Mouse (Mus musculus): ENCODE measurements around the gene Stard13.

Stard13 gene

GRCm38 (mm10) chr5:151142241-151142640 is 91.4 kb downstream of the Stard13 start:
- no peak for DNase-seq (ENCODE audit: low spot score in 2 of 2)

DNA sequence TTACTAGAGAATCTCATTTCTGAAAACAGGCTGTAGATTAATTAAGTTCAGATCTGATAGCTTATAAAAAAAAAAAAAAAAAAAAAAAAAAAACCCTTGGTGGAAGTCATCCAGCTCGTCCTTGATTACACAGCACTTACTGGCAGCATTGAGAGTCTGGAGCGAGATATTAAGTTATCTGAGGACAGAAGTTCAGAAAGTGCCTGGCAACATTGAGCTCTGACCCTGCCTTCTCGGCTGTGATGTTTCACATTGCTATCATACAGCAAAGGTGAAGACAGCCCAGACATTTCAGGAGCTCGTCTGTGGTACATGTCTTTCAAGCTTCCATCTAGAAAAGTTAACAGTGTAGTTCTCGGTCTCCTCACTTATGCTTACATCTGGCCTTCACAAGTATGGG is 95.7 kb downstream of the Stard13 start:
- no peak for DNase-seq (ENCODE audit: low spot score in 2 of 2)

- no peak for DNase-seq (ENCODE audit: low spot score in 2 of 2)
Observed at GRCm38 (mm10) chr5:151137311-151137710, 96.3 kb downstream of the Stard13 start.

GRCm38 (mm10) chr5:151135965-151136364 is 97.7 kb downstream of the Stard13 start:
- no peak for DNase-seq (ENCODE audit: low spot score in 2 of 2)

DNA sequence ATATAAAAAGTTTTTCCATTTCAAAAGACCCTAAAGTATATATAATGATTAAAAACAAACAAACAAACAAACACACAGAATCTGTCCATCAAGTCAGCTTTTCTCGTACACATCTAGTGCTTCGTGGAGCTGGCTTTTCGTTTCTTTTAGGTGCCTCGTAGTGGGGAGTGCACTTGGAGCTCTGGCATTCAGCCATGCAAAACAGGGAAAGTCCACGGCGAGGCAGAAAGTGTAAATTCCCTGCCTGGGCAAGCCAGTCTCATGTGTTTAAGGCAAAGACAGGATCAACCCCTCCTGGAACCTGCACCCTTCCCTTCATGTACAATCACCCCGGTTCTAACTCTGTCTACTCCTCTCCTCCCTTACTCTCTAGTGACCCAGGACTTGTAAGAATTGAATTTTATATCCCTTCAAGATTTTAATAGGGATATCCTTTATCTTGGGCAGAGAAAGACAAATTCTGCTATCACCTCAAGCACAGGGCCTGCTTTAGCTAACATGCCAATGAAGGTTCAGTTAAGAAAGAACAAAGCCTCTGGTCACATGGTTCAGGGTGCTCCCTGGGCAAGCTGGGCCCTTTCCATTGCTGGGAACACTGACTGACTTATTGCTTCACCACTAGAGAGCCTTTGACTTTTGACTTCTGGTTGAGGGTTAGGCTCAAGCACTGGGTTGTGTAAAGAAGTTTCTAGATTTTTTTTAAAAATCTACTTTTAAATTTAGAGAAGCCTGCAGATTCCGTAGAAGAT is 98.4 kb downstream of the Stard13 start:
- no peak for DNase-seq (ENCODE audit: low spot score in 2 of 2)

DNA sequence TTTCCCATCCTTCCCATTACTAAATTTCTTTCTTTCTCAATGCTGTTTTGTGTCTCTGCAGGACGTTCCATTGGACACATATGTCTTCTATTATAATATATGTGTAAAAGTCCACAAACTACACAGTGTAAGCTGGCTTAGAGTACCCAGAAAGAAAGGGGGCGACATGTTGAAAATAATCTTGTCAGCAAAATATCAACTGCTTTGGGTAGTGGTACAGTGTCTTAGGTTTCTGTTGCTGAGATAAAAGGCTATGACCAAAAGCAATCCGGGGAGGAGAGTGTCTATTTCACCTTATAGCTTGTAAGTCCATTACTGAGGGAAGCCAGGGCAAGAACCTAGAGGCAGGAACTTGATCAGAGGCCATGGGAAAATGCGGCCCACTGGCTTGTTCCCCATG is 99.4 kb downstream of the Stard13 start:
- DNase-seq (ENCODE audit: low spot score in 2 of 2) = no peak

GRCm38 (mm10) chr5:151133744-151134143 is 99.9 kb downstream of the Stard13 start:
- DNase-seq (ENCODE audit: low spot score in 2 of 2) = no peak

GRCm38 (mm10) chr5:151129762-151130161 is 103.9 kb downstream of the Stard13 start:
- DNase-seq (ENCODE audit: low spot score in 2 of 2) = no peak

DNA sequence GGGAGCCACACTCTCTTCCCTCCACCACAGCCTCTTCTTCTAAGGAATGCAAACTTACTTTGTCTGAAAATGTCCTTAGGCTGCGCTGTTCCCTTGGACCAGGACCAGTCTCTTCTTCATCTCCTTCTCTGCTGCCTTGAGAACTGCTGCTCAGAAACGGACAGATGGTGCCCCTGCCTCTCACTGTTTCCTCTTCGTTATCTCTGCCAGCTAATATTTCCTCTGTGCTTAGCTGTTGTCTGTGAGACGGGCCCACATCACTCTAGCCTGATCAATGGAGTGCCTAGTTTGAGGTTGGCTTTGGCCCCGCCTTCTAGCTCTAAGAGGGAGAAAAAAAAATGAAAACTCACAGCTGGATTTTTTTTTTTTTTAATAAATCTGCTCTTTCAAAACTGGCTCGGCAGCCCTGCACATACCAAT is 106.3 kb downstream of the Stard13 start:
- DNase-seq (ENCODE audit: low spot score in 2 of 2) = no peak

DNA sequence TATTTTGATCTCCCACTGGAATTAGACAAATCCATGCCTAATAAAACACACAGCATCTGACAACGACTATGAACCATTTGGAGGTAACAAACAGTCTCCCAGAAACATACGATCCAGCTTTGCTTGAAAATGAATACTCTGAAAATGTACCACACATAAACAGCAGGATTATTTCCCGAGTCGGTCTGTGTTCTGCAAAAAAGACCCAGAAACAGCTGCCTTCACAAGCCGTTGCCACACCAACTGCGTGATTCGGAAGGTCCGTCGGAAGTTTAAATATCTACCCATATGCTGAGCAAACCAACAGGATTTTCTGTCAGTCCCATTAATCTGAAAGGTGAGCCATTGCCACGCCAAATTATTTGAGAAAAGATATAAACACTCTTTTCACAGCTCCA is 107.0 kb downstream of the Stard13 start:
- DNase-seq (ENCODE audit: low spot score in 2 of 2) = no peak

- no peak for DNase-seq (ENCODE audit: low spot score in 2 of 2)
Observed at GRCm38 (mm10) chr5:151125985-151126607, 107.5 kb downstream of the Stard13 start.

DNA sequence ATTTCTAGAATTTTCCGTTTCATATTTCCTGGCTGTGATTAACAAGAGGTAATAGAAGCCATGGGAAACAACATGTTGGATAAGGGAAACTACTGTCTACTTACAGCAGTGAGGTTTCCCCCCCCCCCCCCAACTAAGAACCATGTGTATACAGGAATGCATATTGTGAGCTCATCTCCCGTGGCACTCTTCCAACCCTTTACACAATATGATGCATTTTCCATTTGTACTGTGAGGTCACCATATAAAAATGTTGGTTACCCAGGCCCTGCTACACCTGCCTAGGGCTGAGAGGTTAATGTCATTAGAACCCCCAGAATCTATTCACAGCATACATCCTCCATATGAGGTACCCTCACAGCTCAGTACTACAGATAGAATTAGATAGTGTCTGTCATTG is 115.8 kb downstream of the Stard13 start:
- no peak for DNase-seq (ENCODE audit: low spot score in 2 of 2)

- no peak for DNase-seq (ENCODE audit: low spot score in 2 of 2)
Observed at GRCm38 (mm10) chr5:151116192-151116887, 117.3 kb downstream of the Stard13 start.

- DNase-seq (ENCODE audit: low spot score in 2 of 2) = no peak
Observed at GRCm38 (mm10) chr5:151112743-151113142, 120.9 kb downstream of the Stard13 start.

GRCm38 (mm10) chr5:151111080-151111871 is 122.4 kb downstream of the Stard13 start:
- DNase-seq (ENCODE audit: low spot score in 2 of 2) = no peak

DNA sequence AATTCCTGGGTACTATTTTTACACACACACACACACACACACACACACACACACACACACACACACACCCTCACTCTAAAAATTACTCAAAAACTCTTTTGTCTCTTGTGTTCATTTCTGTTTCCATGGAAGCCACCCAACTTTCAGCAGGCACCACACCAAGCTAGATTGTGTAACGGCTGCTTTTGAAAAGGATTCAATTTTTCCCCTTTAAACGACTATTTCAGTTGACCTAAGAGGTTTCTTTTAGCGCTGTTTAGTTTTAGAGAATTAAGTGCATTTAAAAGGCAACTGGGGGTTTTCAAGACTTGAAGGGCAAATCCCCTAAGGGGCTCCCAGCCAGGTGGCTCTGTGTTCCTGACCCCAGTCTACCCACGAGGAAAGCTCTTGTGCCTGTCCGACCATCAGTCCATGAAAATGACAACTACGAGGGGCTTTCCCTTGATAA is 123.2 kb downstream of the Stard13 start:
- peak in 1 of 2 experiments; percentile 34 for DNase-seq (ENCODE audit: low spot score in 2 of 2)

GRCm38 (mm10) chr5:151109822-151110221 is 123.8 kb downstream of the Stard13 start:
- no peak for DNase-seq (ENCODE audit: low spot score in 2 of 2)

DNA sequence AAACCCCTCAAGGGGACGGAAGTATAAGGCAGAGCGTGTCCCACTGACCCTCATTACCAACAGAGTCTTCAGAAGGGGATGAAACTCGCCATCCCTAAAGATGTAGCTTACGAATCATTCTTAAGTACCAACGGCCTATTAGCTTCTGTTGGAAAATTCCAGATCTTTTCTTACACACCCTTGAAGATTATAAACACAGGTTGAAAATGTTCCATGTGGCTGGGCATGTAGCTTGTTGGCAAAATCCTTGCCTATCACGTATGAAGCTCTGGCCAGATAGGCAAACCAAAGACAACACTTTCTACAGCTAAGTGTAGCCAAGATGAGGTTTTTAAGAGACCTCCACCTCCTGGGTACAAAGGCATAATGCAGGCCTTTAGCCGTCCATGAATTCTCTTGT is 124.7 kb downstream of the Stard13 start:
- DNase-seq (ENCODE audit: low spot score in 2 of 2) = no peak

DNA sequence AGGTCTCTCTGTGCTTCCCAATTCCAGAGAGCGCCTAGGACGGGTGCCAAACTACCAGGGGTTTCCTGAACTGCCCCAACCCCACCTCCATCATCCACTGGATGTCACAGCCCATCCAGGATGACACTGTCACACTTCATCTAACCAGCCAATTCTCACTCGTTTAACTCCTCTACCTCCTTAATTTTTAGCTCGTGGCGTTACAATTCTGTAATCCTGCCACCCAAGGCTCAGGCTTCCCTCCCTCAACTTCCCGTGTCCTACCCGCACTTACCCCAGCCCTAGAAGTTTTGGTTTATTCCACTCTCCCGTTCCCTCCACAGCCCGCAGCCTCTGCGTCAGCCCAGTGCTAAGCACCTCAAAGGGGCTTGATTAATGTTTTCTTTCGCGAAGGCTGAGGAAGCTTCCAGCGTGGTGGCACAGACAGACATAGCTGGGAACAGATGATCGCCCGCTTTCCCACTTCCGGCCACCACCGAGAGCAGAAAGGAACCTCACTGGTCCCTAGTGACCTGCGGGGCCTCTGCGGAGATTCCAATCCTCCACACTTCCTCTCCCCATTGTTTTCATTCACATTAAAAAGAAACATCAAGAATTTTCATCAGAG is 125.2 kb downstream of the Stard13 start:
- no peak for DNase-seq (ENCODE audit: low spot score in 2 of 2)

- no peak for DNase-seq (ENCODE audit: low spot score in 2 of 2)
Observed at GRCm38 (mm10) chr5:151106841-151107240, 126.8 kb downstream of the Stard13 start.

Data from frontal cortex, postnatal 10 days (tissue).